Mouse (Mus musculus): ENCODE measurements around the gene Rgs3.

Gene Rgs3

DNA sequence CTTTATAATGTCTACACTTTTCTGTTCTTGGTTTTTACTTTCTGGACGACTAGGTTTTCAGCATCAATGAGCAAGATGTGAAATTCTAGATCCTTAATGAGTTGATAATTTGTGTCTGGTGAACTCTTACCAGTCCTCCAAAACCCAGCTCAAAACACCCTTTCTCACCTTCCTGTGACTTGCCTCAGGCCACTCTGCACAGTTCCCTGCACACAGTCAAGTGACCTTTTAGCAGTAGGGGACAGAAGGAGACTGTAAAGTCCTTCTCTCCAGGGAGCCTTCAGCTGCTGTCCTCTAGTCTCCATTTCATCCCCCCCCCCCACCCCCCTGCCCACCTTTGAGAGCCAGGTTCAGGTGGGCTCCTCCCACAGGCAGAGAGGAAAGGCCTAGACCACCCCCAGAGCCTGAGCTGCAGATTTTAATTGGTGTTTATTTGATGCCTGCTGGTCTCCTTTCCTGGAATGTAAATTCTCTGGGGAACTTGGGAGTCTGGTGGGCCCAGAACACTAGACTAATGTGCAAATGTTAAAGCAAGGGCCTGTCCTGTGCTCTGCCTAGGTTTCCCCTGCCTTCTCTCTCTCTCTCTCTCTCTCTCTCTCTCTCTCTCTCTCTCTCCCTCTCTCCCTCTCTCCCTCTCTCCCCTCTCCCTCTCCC is 185.5 kb downstream of the Rgs3 start:
- no peak for DNase-seq (ENCODE audit: low spot score)

Data from T-cell, adult 2 months (primary cell).